Mouse (Mus musculus) G1E-ER4 (cell line): Measurements from ENCODE around the gene Cyp26b1. TPM values are rescaled to one million over a fixed set of nuclear protein-coding genes. Genes with fewer than 3 reads are reported as not detected.

Source experiments
- GATA1 ChIP-seq: IDR thresholded peaks from one replicate; pipeline ENCODE4 v1.8.0; 2012; ENCODE audit warnings: low read length, inconsistent platforms
- polyA plus RNA-seq: library from polyadenylated mRNA; stranded (reverse); fragments of >175 nt; gene quantifications from 2 replicates; pipeline ENCODE4 v1.2.3, GENCODE M21; 2012

Cyp26b1 gene
- polyA plus RNA-seq, result not detected in 2 replicates

DNA sequence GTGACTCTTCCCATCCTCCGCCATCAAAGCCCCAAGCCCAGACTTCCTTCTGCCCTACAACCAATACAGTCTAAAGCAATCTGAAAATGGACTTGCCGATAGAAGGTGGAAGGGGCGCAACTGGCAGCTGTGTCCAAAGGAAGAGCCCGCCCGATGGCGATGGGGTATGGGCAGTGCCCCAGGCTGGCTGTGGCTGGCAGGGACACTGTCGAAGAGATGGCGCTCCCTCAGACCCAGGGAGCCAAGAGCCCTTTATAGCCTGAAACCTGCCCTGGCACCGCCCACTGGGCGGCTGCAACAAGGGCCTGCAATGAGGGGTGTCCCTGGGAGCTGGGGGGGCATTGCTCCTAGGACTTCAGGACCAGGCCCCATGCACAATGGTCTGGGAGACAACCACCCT is at the start of gene Cyp26b1:
Gene Cyp26b1, minus strand, starts transcription at position 216 of the 400 bp plus-strand sequence.
- TF ChIP-seq GATA1, result no peak

DNA sequence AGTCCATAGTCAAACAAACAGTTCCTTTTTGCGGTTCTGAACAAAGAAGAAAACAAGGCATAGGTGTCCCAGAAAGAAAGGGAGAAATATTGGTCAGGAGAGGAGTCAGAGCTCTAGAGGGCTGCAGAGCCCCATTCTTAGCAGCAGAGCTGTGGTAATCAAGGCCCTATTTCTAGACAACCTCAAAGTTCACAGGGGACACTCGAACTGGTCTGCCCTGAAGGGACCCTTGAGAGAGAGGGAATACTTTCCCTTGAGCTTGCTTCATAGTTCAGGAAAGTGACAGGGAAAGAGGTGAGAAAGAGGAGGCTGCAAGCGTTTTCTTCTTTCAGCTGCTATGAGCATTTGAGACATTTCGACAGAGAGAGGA is 47.3 kb upstream of the Cyp26b1 start:
- no peak for TF ChIP-seq GATA1

DNA sequence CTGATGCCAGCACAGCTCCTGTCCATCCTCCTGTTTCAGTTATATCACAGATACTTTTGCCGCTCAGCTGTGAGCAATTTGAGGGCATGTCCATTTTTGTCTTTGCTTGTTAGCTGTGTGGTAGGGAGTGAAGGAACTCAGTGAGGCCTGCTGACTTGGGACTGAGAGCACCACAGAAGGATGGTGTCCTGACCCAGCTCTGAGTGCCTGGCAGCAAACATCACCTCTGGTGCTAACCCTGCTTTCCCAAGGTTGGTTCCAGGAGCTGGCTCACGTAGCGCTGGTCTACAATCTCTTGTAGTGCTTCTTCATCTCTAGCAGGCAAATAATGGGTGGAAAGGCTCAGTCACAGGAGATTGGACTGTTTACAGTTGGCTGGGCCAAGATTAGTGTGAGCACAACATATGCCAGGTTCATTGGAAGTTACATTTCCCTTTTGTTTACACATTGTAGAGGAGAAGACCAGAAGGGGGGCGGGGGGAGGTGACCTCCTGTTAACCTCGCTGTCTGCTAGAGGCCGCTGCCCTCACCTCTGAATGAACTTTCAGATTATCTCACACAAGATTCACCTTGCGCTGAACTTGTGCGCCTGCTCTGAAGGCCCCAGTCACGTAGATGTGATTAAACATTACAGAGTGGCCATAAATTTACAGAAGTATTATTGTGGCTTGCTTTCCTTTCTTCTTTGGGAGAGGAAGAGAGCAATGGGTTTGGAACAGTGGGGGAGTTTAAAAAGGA is 46.8 kb upstream of the Cyp26b1 start:
- TF ChIP-seq GATA1, result no peak

DNA sequence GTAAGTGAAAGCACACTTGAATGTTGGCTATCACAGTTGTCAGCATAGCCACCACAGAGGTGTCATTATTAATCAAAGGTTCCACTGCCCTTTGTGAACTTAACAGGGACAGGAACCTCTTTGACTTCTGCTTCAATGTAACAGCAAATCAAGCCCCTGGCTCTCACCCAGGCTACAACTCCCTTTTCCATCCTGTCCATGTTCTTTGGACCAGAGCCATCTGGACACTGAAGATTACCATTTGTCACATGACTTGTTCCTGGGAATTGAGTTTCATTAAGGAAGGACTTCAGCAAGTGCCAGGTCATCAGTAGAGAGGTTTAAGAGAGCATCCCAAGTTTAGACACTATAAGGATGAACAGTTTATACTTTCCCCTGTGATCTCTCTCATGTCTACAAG is 44.5 kb upstream of the Cyp26b1 start:
- TF ChIP-seq GATA1, result no peak

DNA sequence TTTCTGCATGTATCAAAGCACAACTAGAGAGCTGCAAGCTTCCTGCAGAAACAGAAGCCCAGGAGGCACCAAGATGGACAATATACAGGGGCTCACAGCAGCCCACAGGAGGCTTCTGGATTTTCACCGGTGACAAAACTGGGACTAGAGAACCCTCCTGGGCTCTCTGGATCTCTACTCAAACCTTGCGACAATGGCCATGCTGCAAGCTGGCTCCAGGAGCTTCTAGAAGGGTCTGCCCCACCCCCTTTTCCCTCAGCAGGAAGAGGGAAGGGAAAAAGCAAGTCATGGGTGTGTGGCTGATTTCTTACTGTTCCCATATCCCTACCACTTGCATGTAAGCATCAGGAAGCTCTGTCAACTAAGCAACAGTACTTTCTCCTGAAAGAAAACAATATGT is 37.9 kb upstream of the Cyp26b1 start:
- no peak for TF ChIP-seq GATA1

DNA sequence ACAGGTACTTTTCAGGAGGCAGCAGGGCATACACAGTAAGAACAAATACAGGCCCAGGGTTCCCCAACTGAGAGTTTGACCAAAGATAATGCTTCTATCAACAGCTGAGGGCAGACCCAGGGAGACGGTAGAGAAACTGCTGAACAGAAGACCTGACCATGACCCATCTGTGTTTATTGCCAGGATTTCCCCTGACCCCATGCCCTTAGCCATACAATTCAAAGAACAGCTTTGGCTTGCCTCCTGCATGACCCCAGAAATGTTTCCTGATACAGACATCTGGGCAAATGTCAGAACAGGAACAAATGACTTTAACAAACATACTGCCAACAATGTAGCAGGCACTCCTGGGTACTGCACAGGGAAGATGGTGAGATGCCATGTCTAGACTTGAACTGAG is 36.6 kb upstream of the Cyp26b1 start:
- no peak for TF ChIP-seq GATA1

DNA sequence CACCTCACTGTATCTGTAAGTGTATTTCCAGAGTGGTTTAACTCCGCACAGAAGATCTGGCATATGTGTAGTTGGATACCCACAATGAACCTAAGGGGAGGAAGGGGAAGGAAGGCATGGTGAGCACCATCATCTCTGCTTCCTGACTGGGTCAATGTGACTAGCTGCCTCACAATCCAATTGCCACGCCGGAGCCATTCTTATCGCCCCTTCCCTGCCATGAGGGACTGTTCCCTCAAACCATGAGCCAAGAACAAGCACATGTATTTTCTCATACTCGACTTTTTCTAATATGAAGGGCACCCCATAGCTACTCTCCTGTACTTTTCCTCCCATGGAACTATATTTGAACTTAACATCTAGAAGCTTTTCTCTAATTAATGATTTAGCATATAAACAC is 35.1 kb upstream of the Cyp26b1 start:
- TF ChIP-seq GATA1, result no peak

DNA sequence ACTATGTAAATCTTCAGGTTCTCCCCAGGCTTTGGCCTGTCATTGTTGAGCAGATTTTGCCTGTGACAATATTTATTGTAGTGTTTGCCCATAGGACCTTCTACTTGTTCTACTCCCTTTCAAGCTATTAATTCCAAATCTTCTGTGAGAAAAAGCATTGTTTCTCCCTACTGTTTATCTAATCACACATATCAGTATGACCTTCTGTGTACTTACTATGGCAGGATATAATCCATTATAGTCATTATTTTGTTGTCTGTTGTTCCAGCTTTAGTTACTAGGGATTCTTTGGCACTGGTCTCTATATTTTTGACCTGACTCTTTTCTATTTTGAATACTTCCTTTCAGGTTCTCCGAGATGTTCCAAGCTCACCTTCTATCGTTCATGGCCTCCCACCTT is 32.7 kb upstream of the Cyp26b1 start:
- no peak for TF ChIP-seq GATA1

DNA sequence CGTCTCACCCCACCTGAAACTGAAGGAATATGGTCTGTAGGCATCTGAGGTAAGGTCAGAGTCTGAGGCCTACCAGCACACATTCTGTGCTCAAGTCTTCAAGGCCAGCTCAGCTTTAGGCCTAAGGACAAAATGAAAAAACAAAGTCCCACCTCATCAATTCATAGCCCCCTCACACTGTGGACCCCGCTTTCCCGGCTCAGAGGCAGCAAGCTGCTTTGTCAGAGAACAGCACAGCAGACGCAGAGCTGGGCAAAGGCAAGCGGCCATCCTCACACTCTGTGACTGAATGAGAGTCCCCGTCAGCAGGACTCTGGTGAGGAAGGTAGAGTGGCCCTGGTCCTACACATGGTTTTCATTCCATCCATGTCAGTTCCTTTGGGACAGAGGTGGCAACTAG is 25.5 kb upstream of the Cyp26b1 start:
- TF ChIP-seq GATA1, result no peak

DNA sequence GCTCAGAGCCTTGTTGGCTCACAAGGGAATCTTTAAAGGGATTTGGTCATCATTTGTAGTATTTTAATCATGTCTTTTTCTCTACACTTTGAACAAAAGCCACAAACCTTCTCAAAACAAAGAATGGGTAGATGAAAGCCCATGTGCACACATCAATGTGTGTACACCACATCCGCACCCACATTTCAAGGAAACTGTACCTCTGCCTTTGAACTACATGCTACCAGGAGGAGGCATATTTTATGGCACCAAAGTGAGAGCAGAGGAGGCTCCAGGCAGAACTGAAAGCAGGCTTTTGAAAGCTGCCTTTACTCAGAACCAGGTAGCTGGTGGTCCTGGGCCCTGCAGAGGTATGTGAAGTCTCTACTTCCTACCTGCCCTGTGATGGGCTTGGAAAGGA is 23.3 kb upstream of the Cyp26b1 start:
- no peak for TF ChIP-seq GATA1

DNA sequence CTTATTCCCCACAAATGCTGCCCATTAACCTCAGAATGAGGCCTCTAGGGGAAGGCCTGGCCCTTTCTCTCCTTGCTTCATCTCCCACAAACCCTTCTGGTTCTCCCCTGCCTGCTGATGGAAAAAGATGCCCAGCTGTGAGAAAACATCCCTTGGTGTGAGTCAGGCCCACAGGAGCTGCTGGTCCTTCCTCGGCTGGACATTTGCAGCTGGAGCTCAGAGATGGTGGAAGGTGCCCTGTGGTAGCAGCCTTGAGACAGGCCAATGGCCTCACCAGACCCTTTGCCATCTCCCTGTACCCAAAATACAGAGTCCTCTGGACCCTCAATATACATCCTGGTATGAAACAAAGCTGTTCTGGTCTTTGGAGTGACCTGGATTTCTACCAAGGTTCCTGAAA is 22.9 kb upstream of the Cyp26b1 start:
- no peak for TF ChIP-seq GATA1

DNA sequence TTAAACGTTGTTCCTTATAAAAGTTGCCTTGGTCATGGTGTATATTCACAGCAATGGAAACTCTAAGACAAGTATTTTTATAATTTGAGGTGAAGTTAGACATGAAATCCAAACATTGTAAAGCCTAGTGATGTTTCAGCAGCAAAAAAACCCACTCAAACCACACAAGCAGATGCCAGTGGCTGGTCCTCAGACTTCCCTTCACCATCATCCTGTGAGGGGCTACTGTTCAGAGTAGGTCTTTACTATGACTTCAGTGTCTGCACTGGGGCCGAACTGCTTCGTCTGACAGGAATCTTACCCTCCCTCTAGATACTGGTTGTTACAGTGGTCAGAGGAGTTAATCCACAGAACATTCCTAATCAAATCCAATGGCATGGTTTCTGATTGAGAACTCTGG is 19.9 kb upstream of the Cyp26b1 start:
- no peak for TF ChIP-seq GATA1

DNA sequence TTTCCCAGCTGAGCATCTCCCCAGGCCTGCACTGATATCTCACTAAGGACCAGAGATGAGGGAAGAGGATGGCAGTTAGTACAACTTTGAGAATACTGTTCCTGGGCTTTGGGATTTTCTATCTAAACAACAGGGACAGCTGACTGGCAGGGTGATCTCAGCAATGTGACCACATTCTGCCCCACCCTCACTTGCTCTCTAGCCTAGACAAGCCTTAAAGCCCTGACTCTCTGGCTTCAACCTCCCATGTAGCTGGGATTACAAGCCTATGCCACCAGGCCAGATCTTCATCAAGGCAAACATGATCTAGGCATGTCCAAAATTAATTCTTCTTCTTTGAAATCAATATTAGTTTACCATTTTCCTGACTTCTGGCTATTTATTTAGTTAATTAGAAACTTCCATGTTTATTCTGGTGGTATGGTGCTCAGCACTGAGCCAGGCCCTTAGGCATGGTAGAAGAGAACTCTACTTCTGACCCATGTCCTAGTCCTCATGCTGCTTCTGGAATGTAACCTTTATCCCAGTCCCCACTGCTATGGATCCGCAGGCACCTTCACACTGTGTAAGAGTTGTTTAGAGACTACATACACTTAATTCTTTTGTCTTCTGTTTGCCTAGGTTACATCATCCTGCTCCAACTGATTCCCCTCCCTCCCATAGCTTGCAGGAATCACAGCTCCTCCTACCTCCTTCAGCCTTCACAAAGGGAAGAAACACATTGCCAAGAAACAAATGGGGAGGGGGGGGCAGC is 7.6 kb upstream of the Cyp26b1 start:
- TF ChIP-seq GATA1, result no peak

DNA sequence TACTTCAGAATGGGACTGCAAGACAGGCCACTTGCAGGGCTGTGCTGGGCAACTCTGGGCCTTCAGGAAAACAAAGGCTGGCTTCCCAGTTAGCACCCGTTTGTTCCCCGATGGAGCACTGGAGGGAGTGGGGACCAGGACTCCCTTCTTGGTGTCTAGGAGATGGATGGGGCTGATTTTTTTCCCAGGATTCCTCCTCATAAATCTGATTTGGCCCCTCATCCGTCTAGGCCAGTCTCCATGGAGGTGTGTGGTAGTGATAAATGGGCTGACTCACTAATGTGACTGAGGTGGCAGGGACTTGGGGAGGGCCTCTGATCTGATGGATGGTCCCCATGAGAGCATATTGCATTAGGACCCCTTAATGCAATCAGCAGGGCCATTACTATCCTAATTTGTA is 5.0 kb upstream of the Cyp26b1 start:
- TF ChIP-seq GATA1, result no peak

DNA sequence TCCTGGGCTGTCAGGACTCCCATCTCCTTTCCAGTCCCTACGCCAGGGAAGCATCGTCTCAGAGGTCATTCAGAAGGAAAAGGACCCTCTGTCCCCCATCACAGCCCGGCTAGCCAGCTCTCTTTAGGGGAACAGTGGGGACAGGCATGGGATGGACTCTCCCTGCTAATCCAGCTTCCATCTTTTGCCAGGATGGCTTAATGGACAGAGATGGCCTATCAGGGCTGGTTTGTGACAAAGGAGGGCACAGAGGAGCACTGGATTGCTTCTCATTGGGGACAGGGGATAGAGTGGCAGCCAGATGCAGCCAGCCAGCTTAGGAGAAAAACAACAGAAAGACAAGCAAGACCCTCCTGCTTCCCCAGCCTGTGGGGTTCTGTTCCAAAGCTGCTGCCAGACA is 918 bp upstream of the Cyp26b1 start:
- TF ChIP-seq GATA1, result no peak

DNA sequence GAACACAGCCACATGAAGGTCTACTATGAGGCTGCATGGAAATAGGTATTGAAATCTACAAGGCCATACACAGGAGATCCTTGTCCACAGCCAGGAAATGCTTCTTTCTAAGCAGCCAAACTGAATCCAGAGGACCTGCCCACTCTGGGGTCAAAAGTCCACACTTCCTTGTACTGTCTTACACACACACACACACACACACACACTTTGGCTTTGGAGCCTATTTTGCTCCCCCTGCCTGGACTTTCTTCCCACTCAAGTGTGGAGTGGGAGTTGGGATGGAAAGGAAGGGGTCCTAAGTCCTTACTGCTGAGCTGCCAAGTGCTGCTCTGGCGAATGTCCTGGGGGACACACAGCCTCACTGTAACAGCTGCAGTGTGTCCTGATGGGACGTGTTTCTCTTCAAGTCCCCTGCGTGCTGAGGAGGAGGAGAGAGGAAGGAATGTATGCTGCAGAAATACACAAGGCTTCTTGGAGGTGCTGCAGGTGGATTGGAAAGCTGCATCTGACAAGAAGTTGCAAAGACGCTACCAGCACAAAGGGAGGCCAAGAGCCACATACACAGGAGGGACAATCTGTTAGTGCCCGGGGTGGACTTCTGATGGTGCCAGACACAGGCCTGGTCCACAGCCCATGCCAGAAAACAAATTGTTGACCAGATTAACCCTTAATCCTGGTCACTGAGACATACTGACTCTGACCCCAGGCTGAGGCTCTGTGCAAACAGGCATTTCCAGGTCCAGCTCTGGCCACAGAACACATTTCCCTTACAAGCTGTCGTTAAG is 2.6 kb downstream of the Cyp26b1 start:
- no peak for TF ChIP-seq GATA1
